Mouse (Mus musculus) ES-E14 (cell line): ENCODE results near the gene Arl4c. TPM values are rescaled to one million over a fixed set of nuclear protein-coding genes. Genes with fewer than 3 reads are reported as not detected.
A peak's percentile ranks its signal among the peaks of the same experiment; 100 is the strongest.

Source experiments
- DNase-seq: peaks from one replicate; pipeline ENCODE4 v3.0.0-alpha.2; 2013; ENCODE audit warnings: low read depth, low spot score
- H3K27ac ChIP-seq: 2 replicates; pipeline ENCODE4 v1.5.1; 2012; ENCODE audit warnings: low read depth, mild to moderate bottlenecking, low read length, moderate library complexity, mixed read lengths; ENCODE audit not compliant: poor library complexity, insufficient read depth, severe bottlenecking
- H3K36me3 ChIP-seq: 2 replicates; pipeline ENCODE4 v1.6.1; 2012; ENCODE audit warnings: mild to moderate bottlenecking, low read length, moderate library complexity, mixed read lengths; ENCODE audit not compliant: control insufficient read depth, poor library complexity, insufficient read depth, severe bottlenecking
- H3K4me1 ChIP-seq, 2 experiments: fragments of 150-350 bp in 1 of 2; sonication (generic) in 1 of 2; 2 replicates each; pipeline ENCODE4 v1.6.1; 2012; ENCODE audit warnings: low read length in 2 of 2, mild to moderate bottlenecking in 1 of 2, mixed read lengths in 1 of 2; ENCODE audit not compliant: control insufficient read depth in 2 of 2, insufficient read depth in 2 of 2, poor library complexity in 1 of 2
- H3K4me3 ChIP-seq, 2 experiments: fragments of 150-350 bp in 1 of 2; sonication (generic) in 1 of 2; 2 replicates each; pipeline ENCODE4 v1.5.1; 2012; ENCODE audit warnings: low read length in 2 of 2, low read depth in 1 of 2, mild to moderate bottlenecking in 1 of 2, mixed read lengths in 1 of 2; ENCODE audit not compliant: insufficient read depth in 1 of 2, poor library complexity in 1 of 2, severe bottlenecking in 1 of 2
- H3K9ac ChIP-seq: 2 replicates; pipeline ENCODE4 v1.6.1; 2012; ENCODE audit warnings: low read depth, mild to moderate bottlenecking, low read length, mixed read lengths; ENCODE audit not compliant: poor library complexity, insufficient read depth, severe bottlenecking
- H3K9me3 ChIP-seq: fragments of 150-350 bp; sonication (generic); 2 replicates; pipeline ENCODE4 v1.6.1; 2012; ENCODE audit warnings: low read depth, mild to moderate bottlenecking, low read length; ENCODE audit not compliant: control insufficient read depth, insufficient read depth
- CHD2 ChIP-seq: IDR thresholded peaks from 2 replicates; pipeline ENCODE4 v1.6.1; 2014; ENCODE audit warnings: mild to moderate bottlenecking, low read depth, low read length, inconsistent platforms
- HCFC1 ChIP-seq: IDR thresholded peaks from 2 replicates; pipeline ENCODE4 v1.6.1; 2012; ENCODE audit warnings: low read length, inconsistent platforms, borderline replicate concordance; ENCODE audit not compliant: insufficient read depth
- MAFK ChIP-seq: IDR thresholded peaks from 2 replicates; pipeline ENCODE4 v1.6.1; 2014; ENCODE audit warnings: mild to moderate bottlenecking, low read depth, low read length, inconsistent platforms; ENCODE audit not compliant: insufficient read depth
- ZC3H11A ChIP-seq: IDR thresholded peaks from 2 replicates; pipeline ENCODE4 v1.6.1; 2012; ENCODE audit warnings: low read depth, mild to moderate bottlenecking, inconsistent platforms, low read length, borderline replicate concordance
- ZNF384 ChIP-seq: IDR thresholded peaks from 2 replicates; pipeline ENCODE4 v1.6.1; 2012; ENCODE audit warnings: low read depth, low read length, inconsistent platforms
- in situ Hi-C, 2 experiments: fragments of 600-800 bp; cut with MboI; formaldehyde crosslinking; loops; one replicate each; pipeline ENCODE4 v1.15.1; 2025; ENCODE audit warnings: low sequenced_read_pairs in 2 of 2, inconsistent platforms in 1 of 2; ENCODE audit not compliant: unreplicated experiment in 2 of 2
- total RNA-seq: library from RNA; depleted of rRNA; stranded (reverse); fragments of 300-350 nt; gene quantifications from 2 replicates; pipeline ENCODE4 v1.2.3, GENCODE M21; 2012

The Arl4c gene
- total RNA-seq, 1 experiment, result 37.7 TPM

GRCm38 (mm10) chr1:88749106-88749505 is 47.1 kb upstream of the Arl4c start:
- Histone ChIP-seq H3K36me3 (no peaks in the 10 kb centered on the region), H3K9ac (no peak overlapping the region), H3K4me3 (no peak overlapping the region), H3K9me3 (no peaks in the 10 kb centered on the region), H3K27ac (no peak overlapping the region), H3K4me1 (peaks cover 0 to 5% of the 10 kb centered on the region in 2 experiments; a peak in 2 of 4 replicates)
- in situ Hi-C loops, result loop anchor here in 1 of 2 experiments (10.0 kb wide), 1 partner anchor 446 kb away; no protein-coding TSS in a partner anchor
- 0 out of 2 replicates have a peak, but pooled peaks have one; percentile 33 for TF ChIP-seq ZNF384
- TF ChIP-seq CHD2, result no peak
- TF ChIP-seq ZC3H11A, result no peak
- TF ChIP-seq MAFK, result no peak
- DNase-seq, result no peak

- TF ChIP-seq ZC3H11A, result peak; percentile 95
- TF ChIP-seq ZNF384, result no peak
- in situ Hi-C loops, result loop anchor here in 1 of 2 experiments (10.0 kb wide), 1 partner anchor 450 kb away; no protein-coding TSS in a partner anchor
- no peak overlapping the region for H3K4me3 ChIP-seq
- H3K27ac ChIP-seq, result no peak overlapping the region
- DNase-seq, result peak; percentile 81
- no peaks in the 10 kb centered on the region; a peak in 1 of 4 replicates for H3K4me1 ChIP-seq
- no peak overlapping the region for H3K9ac ChIP-seq
- H3K9me3 ChIP-seq, result no peaks in the 10 kb centered on the region
- H3K36me3 ChIP-seq, result no peaks in the 10 kb centered on the region
Observed at GRCm38 (mm10) chr1:88745256-88745655, 43.2 kb upstream of the Arl4c start.

GRCm38 (mm10) chr1:88744261-88744660 is 42.2 kb upstream of the Arl4c start:
- Histone ChIP-seq H3K9ac (no peak overlapping the region), H3K36me3 (no peaks in the 10 kb centered on the region), H3K4me3 (no peak overlapping the region), H3K27ac (no peak overlapping the region), H3K4me1 (no peaks in the 10 kb centered on the region), H3K9me3 (no peaks in the 10 kb centered on the region)
- in situ Hi-C loops, result loop anchor here (5.0 to 10.0 kb wide), 2 partner anchors 451 to 463 kb away; no protein-coding TSS in a partner anchor
- no peak for DNase-seq
- TF ChIP-seq CHD2 (no peak), ZC3H11A (no peak), HCFC1 (no peak), MAFK (no peak), ZNF384 (no peak)

GRCm38 (mm10) chr1:88742372-88742771 is 40.4 kb upstream of the Arl4c start:
- Histone ChIP-seq H3K27ac (no peak overlapping the region), H3K9me3 (no peaks in the 10 kb centered on the region), H3K4me1 (no peaks in the 10 kb centered on the region), H3K36me3 (no peaks in the 10 kb centered on the region), H3K9ac (no peak overlapping the region), H3K4me3 (no peak overlapping the region)
- DNase-seq, result peak; percentile 27
- peak; percentile 72; the same call in 1 of the 2 replicates for TF ChIP-seq ZC3H11A
- no peak for TF ChIP-seq ZNF384
- no peak for TF ChIP-seq HCFC1
- no peak for TF ChIP-seq CHD2
- no peak for TF ChIP-seq MAFK
- in situ Hi-C loops, result loop anchor here (5.0 to 10.0 kb wide), 2 partner anchors 452 to 465 kb away; no protein-coding TSS in a partner anchor

- DNase-seq, result no peak
- in situ Hi-C loops, result no loop called here
Observed at GRCm38 (mm10) chr1:88739546-88739945, 37.5 kb upstream of the Arl4c start.

More at GRCm38 (mm10) chr1:88739546-88739945, 37.5 kb upstream of the Arl4c start:
- Histone ChIP-seq H3K4me1 (no peaks in the 10 kb centered on the region), H3K27ac (no peak overlapping the region), H3K36me3 (no peaks in the 10 kb centered on the region), H3K9me3 (no peaks in the 10 kb centered on the region), H3K9ac (no peak overlapping the region), H3K4me3 (no peak overlapping the region)
- TF ChIP-seq MAFK (no peak), ZNF384 (no peak), CHD2 (no peak), ZC3H11A (no peak), HCFC1 (no peak)
